Mouse (Mus musculus) G1E (cell line): ENCODE data around the gene Cuta.

Source experiments
- CTCF ChIP-seq: IDR thresholded peaks from 2 replicates; pipeline ENCODE4 v1.5.1; 2012; ENCODE audit warnings: low read depth, low read length, inconsistent platforms, mixed read lengths
- GATA1 ChIP-seq: IDR thresholded peaks from 2 replicates; pipeline ENCODE4 v1.6.1; 2012; ENCODE audit warnings: borderline replicate concordance, low read length, inconsistent platforms, mixed read lengths
- GATA2 ChIP-seq: IDR thresholded peaks from 2 replicates; pipeline ENCODE4 v1.6.1; 2012; ENCODE audit warnings: low read depth, low read length, inconsistent platforms, borderline replicate concordance
- POLR2AphosphoS5 ChIP-seq: IDR thresholded peaks from 2 replicates; pipeline ENCODE4 v1.6.1; 2012; ENCODE audit warnings: low read depth, low read length, inconsistent platforms; ENCODE audit not compliant: insufficient replicate concordance
- TAL1 ChIP-seq: conservative IDR thresholded peaks from 2 replicates; pipeline ENCODE4 v1.6.1; 2012; ENCODE audit warnings: low read depth, low read length, inconsistent platforms, mixed read lengths

GRCm38 (mm10) chr17:26972703-26973574 lies 33.6 kb upstream of the Cuta start, which contains the start of gene Zbtb9:
- TF ChIP-seq TAL1 (no peak), CTCF (no peak), POLR2AphosphoS5 (0 out of 2 replicates have a peak, but pooled peaks have one; percentile 32), GATA1 (no peak), GATA2 (no peak)
